Mouse (Mus musculus) kidney, embryonic 15.5 days (tissue): Measurements from ENCODE around the gene Txk. TPM values are rescaled to one million over a fixed set of nuclear protein-coding genes. Genes with fewer than 3 reads are reported as not detected.

Source experiments
- ATAC-seq: fragments of 200-750 bp; cut with Nextera tagmentation; replicated peaks from 2 replicates; pipeline ENCODE4 v1.8.0; 2017; ENCODE audit warnings: moderate TSS enrichment; ENCODE audit not compliant: low FRiP score
- H3K27ac ChIP-seq: fragments of 300-500 bp; sonication (generic); 2 replicates; pipeline ENCODE4 v1.5.1; 2015; ENCODE audit warnings: mild to moderate bottlenecking, inconsistent platforms
- H3K27me3 ChIP-seq: fragments of 300-500 bp; sonication (generic); 2 replicates; pipeline ENCODE4 v1.6.1; 2015; ENCODE audit warnings: inconsistent platforms
- H3K36me3 ChIP-seq: fragments of 300-500 bp; sonication (generic); 2 replicates; pipeline ENCODE4 v1.6.1; 2015; ENCODE audit warnings: inconsistent platforms
- H3K4me1 ChIP-seq: fragments of 300-500 bp; sonication (generic); 2 replicates; pipeline ENCODE4 v1.6.1; 2015; ENCODE audit warnings: inconsistent platforms
- H3K4me2 ChIP-seq: fragments of 300-500 bp; sonication (generic); 2 replicates; pipeline ENCODE4 v1.6.1; 2015; ENCODE audit warnings: moderate library complexity, mild to moderate bottlenecking, inconsistent platforms
- H3K4me3 ChIP-seq: fragments of 300-500 bp; sonication (generic); replicated peaks from 2 replicates; pipeline ENCODE4 v1.5.1; 2015; ENCODE audit warnings: mild to moderate bottlenecking, inconsistent platforms
- H3K9ac ChIP-seq: fragments of 300-500 bp; sonication (generic); 2 replicates; pipeline ENCODE4 v1.6.1; 2015; ENCODE audit warnings: mild to moderate bottlenecking, inconsistent platforms
- H3K9me3 ChIP-seq: fragments of 300-500 bp; sonication (generic); replicated peaks from 2 replicates; pipeline ENCODE4 v1.6.1; 2016; ENCODE audit warnings: inconsistent platforms
- WGBS: fragments of 180-500 bp; shearing (Covaris S2); methylation state at CpG from one replicate; pipeline ENCODE4 v1.1.7; 2015; ENCODE audit warnings: mixed read lengths; 5-methylcytosine and 5-hydroxymethylcytosine counted together
- polyA plus RNA-seq: library from polyadenylated mRNA; unstranded; fragments of >200 nt; fragmentation: Nextera tagmentation; extraction: Ambion mirVana; gene quantifications from 2 replicates; pipeline ENCODE4 v1.2.1, GENCODE M21; 2015

Txk gene
- 0.10 TPM in 1 of 2 replicates, not detected in the other for polyA plus RNA-seq

GRCm38 (mm10) chr5:72752585-72752984 is at the start of gene Txk:
Txk (minus strand) TSS chr5:72752777.
- Histone ChIP-seq H3K36me3 (0 out of 2 replicates have a peak, but pooled peaks cover 3% of the 10 kb centered on the region), H3K27me3 (no peaks in the 10 kb centered on the region), H3K9ac (no peak within 1 kb of the TSS), H3K4me2 (no peak within 1 kb of the TSS), H3K27ac (no peak within 1 kb of the TSS), H3K9me3 (no peaks in the 10 kb centered on the region), H3K4me1 (no peaks in the 10 kb centered on the region), H3K4me3 (no peak within 1 kb of the TSS)
- WGBS: 76% methylated on average over 5 of the region's 5 CpGs
- no peak for ATAC-seq

- Histone ChIP-seq H3K4me2 (no peak overlapping the region), H3K36me3 (no peaks in the 10 kb centered on the region), H3K27ac (no peak overlapping the region), H3K9me3 (no peaks in the 10 kb centered on the region), H3K4me1 (peaks cover 25% of the 10 kb centered on the region), H3K4me3 (no peak overlapping the region), H3K9ac (no peak overlapping the region), H3K27me3 (no peaks in the 10 kb centered on the region)
- WGBS: 83% methylated on average over 4 of the region's 4 CpGs
- no peak for ATAC-seq
These were observed 46.0 kb upstream of the Txk start for GRCm38 (mm10) chr5:72798563-72798962.

GRCm38 (mm10) chr5:72796186-72796613 is 43.6 kb upstream of the Txk start:
- peak overlapping the region; percentile 24 for H3K4me3 ChIP-seq
- WGBS: 40% methylated on average over 14 of the region's 14 CpGs

GRCm38 (mm10) chr5:72793309-72793850 is 40.8 kb upstream of the Txk start:
- no peaks in the 10 kb centered on the region for H3K9me3 ChIP-seq
- no peak overlapping the region for H3K4me3 ChIP-seq
- H3K27ac ChIP-seq: no peak overlapping the region
- H3K27me3 ChIP-seq: no peaks in the 10 kb centered on the region
- ATAC-seq: no peak
- 50% methylated on average over 3 of the region's 3 CpGs for WGBS
- peaks cover 35% of the 10 kb centered on the region for H3K4me1 ChIP-seq
- H3K9ac ChIP-seq: no peak overlapping the region
- no peak overlapping the region for H3K4me2 ChIP-seq
- H3K36me3 ChIP-seq: no peaks in the 10 kb centered on the region

More at GRCm38 (mm10) chr5:72796186-72796613, 43.6 kb upstream of the Txk start:
- H3K27ac ChIP-seq: peak overlapping the region; percentile 78
- H3K4me1 ChIP-seq: peaks cover 33% of the 10 kb centered on the region
- H3K9me3 ChIP-seq: no peaks in the 10 kb centered on the region
- H3K27me3 ChIP-seq: no peaks in the 10 kb centered on the region
- H3K4me2 ChIP-seq: peak overlapping the region; percentile 44
- H3K36me3 ChIP-seq: no peaks in the 10 kb centered on the region
- peak overlapping the region; percentile 15; the same call in 1 of the 2 replicates for H3K9ac ChIP-seq
- ATAC-seq: no peak

GRCm38 (mm10) chr5:72791789-72792188 is 39.2 kb upstream of the Txk start:
- H3K27me3 ChIP-seq: no peaks in the 10 kb centered on the region
- no peak overlapping the region for H3K4me3 ChIP-seq
- no peak overlapping the region for H3K9ac ChIP-seq
- H3K4me2 ChIP-seq: no peak overlapping the region
- H3K36me3 ChIP-seq: no peaks in the 10 kb centered on the region
- no peaks in the 10 kb centered on the region for H3K9me3 ChIP-seq
- ATAC-seq: peak; percentile 92
- H3K4me1 ChIP-seq: peaks cover 33% of the 10 kb centered on the region
- WGBS: 7% methylated on average over 6 of the region's 6 CpGs
- H3K27ac ChIP-seq: peak overlapping the region; percentile 79

DNA sequence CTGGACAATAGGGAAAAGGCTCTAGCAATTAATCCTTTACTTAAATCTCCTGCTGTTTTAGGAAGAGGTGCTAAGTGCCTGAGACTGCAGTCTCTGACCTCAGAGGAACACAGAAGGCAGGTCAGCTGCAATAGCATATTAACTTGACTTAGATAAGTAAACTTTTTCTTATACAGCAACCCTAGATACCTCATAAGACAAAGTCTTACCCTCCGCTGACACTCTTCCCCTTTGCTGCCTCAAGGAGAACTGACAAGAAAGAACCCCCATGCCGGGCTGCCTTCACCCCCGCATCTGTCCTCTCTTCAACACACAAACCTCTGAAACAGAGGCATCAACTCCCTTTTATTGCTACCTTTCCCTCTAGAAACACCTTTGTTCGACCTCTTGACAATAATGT is 38.8 kb upstream of the Txk start:
- H3K27ac ChIP-seq: peak overlapping the region; percentile 79
- H3K36me3 ChIP-seq: no peaks in the 10 kb centered on the region
- no peak overlapping the region for H3K9ac ChIP-seq
- peaks cover 30% of the 10 kb centered on the region for H3K4me1 ChIP-seq
- H3K27me3 ChIP-seq: no peaks in the 10 kb centered on the region
- H3K4me3 ChIP-seq: no peak overlapping the region
- no peak overlapping the region for H3K4me2 ChIP-seq
- no peak for ATAC-seq
- 33% methylated on average over 4 of the region's 4 CpGs for WGBS
- no peaks in the 10 kb centered on the region for H3K9me3 ChIP-seq

- H3K4me1 ChIP-seq: peaks cover 10% of the 10 kb centered on the region
- no peaks in the 10 kb centered on the region for H3K9me3 ChIP-seq
- no peak overlapping the region for H3K27ac ChIP-seq
- WGBS: 35% methylated on average over 4 of the region's 4 CpGs
- no peaks in the 10 kb centered on the region for H3K36me3 ChIP-seq
- H3K4me2 ChIP-seq: no peak overlapping the region
- no peak overlapping the region for H3K4me3 ChIP-seq
- H3K9ac ChIP-seq: no peak overlapping the region
- ATAC-seq: no peak
- H3K27me3 ChIP-seq: no peaks in the 10 kb centered on the region
These were observed 32.9 kb upstream of the Txk start for GRCm38 (mm10) chr5:72785451-72785850.

DNA sequence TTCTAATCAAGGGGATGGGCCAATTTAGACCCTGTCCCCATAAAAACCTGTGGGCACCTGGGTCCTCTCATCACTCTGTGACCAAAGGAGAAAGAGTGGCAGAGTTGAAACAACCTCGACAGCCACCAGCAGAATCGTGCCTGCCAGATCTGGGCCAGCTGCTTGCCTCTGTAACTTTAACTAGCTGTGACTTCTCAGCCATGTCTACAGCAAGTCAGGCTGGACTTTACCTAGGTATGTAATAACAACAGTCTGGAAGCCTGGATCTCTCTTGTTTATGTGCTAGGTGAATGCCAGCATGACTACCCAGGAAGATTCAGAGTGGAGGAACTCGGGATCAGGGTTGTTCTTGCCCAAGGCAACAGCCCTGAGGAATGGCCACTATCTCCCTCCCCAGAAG is 32.1 kb upstream of the Txk start:
- H3K27me3 ChIP-seq: no peaks in the 10 kb centered on the region
- no peaks in the 10 kb centered on the region for H3K36me3 ChIP-seq
- peaks cover 10% of the 10 kb centered on the region for H3K4me1 ChIP-seq
- H3K27ac ChIP-seq: peak overlapping the region; percentile 4; the same call in 1 of the 2 replicates
- no peak overlapping the region for H3K4me2 ChIP-seq
- no peak overlapping the region for H3K4me3 ChIP-seq
- WGBS: 41% methylated on average over 3 of the region's 3 CpGs
- H3K9ac ChIP-seq: no peak overlapping the region
- no peaks in the 10 kb centered on the region for H3K9me3 ChIP-seq
- 0 out of 2 replicates have a peak, but pooled peaks have one; percentile 14 for ATAC-seq

- Histone ChIP-seq H3K4me3 (no peak overlapping the region), H3K27ac (no peak overlapping the region), H3K9ac (no peak overlapping the region), H3K4me2 (no peak overlapping the region), H3K36me3 (no peaks in the 10 kb centered on the region), H3K9me3 (no peaks in the 10 kb centered on the region), H3K4me1 (peaks cover 10% of the 10 kb centered on the region), H3K27me3 (no peaks in the 10 kb centered on the region)
- 31% methylated on average over 8 of the region's 8 CpGs for WGBS
- peak; percentile 69 for ATAC-seq
These were observed 31.4 kb upstream of the Txk start for GRCm38 (mm10) chr5:72783957-72784356.

DNA sequence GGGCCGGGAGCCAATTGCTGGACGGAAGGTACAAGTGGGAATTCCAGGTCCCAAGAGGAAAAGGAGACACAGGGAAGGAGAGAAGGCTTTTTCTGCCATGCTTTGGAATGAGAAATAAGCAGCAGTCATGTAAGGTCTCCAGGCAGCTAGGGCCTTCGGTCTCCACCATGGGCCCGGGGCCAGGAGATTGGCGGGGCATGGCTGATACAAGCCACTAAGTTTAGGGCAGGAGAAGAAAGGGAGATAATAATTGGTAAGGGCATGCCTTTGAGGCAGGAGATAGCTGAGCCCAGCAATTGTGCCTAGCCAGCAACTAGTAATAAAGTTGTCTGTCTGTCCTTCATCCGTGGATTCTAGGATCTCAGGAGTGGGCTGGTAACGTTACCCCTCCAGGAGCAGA is 30.5 kb upstream of the Txk start:
- WGBS: 84% methylated on average over 7 of the region's 7 CpGs
- Histone ChIP-seq H3K4me1 (peaks cover 10% of the 10 kb centered on the region), H3K27ac (no peak overlapping the region), H3K27me3 (no peaks in the 10 kb centered on the region), H3K36me3 (no peaks in the 10 kb centered on the region), H3K9ac (no peak overlapping the region), H3K4me3 (no peak overlapping the region), H3K9me3 (no peaks in the 10 kb centered on the region), H3K4me2 (no peak overlapping the region)
- no peak for ATAC-seq

DNA sequence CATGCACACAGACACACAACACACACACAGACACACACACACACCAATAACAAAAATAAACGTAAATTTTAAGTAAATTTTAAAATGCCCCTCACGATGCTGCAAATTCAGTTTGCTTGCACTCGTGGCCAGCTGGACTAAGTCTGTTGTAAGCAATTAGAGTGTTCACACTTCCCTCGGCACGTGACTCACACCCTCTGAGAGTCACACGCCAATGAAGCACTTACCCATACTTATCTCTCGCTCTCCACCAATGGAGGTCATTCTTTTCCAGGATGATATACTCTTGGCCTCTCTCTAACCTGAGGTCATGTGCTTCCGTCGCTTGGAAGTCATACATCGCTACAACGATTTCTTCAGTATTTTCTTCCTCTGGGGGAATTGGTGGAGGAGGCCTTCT is 29.2 kb upstream of the Txk start:
- no peaks in the 10 kb centered on the region for H3K36me3 ChIP-seq
- ATAC-seq: no peak
- WGBS: 74% methylated on average over 11 of the region's 11 CpGs
- no peaks in the 10 kb centered on the region for H3K27me3 ChIP-seq
- H3K27ac ChIP-seq: no peak overlapping the region
- H3K4me1 ChIP-seq: peaks cover 10% of the 10 kb centered on the region
- H3K9me3 ChIP-seq: no peaks in the 10 kb centered on the region
- H3K4me2 ChIP-seq: no peak overlapping the region
- no peak overlapping the region for H3K4me3 ChIP-seq
- no peak overlapping the region for H3K9ac ChIP-seq

DNA sequence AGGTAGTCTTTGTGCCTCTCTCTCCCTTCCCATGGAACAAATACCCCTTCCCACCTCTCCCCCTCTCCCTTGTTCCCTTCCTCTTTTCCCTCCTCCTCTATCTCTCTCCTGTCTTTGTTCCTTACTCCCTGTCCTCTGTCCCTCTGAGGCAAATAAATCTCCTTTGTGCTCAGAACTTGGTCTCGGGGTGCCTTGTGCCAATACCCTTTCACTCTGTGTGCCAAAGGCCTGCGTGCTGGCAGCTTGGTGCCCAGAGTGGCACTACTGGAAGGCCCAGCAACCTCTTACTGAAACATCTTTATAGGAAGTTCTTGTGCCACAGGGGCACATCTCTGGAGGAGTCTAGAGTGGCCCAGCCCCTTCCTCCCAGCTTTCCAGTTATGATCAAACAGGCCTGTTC is 24.0 kb upstream of the Txk start:
- no peak overlapping the region for H3K9ac ChIP-seq
- H3K9me3 ChIP-seq: no peaks in the 10 kb centered on the region
- H3K4me3 ChIP-seq: no peak overlapping the region
- 0 out of 2 replicates have a peak, but pooled peaks cover under 1% of the 10 kb centered on the region for H3K4me1 ChIP-seq
- H3K27ac ChIP-seq: no peak overlapping the region
- no peak overlapping the region for H3K4me2 ChIP-seq
- no peaks in the 10 kb centered on the region for H3K27me3 ChIP-seq
- H3K36me3 ChIP-seq: no peaks in the 10 kb centered on the region
- no peak for ATAC-seq
- 85% methylated on average over 2 of the region's 2 CpGs for WGBS

DNA sequence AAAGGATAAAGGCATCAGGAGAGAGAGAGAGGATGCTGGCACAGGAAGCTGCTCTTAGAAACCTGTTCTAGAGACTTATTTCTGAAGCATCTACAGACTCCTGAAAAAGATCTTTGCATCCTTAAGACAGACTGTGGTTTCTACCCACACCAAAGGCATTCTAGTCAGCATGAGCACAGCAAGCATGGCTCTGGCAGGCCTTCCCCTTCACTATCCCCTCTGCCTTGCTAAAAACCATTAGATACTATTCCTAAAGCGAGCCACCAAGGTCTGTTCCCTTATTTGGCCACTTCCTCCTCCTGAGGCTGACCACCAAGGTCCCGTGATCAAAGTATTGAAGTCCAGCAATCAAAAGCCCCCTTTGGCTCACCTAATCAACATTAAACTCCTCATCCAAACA is 23.6 kb upstream of the Txk start:
- H3K4me1 ChIP-seq: 0 out of 2 replicates have a peak, but pooled peaks cover 5% of the 10 kb centered on the region
- no peak for ATAC-seq
- no peak overlapping the region for H3K9ac ChIP-seq
- H3K4me2 ChIP-seq: no peak overlapping the region
- H3K27ac ChIP-seq: no peak overlapping the region
- 69% methylated on average over 2 of the region's 2 CpGs for WGBS
- H3K27me3 ChIP-seq: no peaks in the 10 kb centered on the region
- no peak overlapping the region for H3K4me3 ChIP-seq
- H3K9me3 ChIP-seq: no peaks in the 10 kb centered on the region
- no peaks in the 10 kb centered on the region for H3K36me3 ChIP-seq
